Mouse (Mus musculus): ENCODE measurements around the gene Egf.

- TF ChIP-seq POLR2A (IDR thresholded peaks at IDR 0.05; ENCODE audit: low read depth, low read length) (no peak), CTCF (IDR thresholded peaks at IDR 0.05; ENCODE audit: extremely low read depth, insufficient read length, insufficient replicate concordance, low read depth, low read length) (no peak)
Measured at GRCm38 (mm10) chr3:129797341-129797740, 42.2 kb upstream of the Egf start.
